Mouse (Mus musculus): ENCODE results near the gene Sh3rf3.
A peak's percentile ranks its signal among the peaks of the same experiment; 100 is the strongest.

The Sh3rf3 gene

DNA sequence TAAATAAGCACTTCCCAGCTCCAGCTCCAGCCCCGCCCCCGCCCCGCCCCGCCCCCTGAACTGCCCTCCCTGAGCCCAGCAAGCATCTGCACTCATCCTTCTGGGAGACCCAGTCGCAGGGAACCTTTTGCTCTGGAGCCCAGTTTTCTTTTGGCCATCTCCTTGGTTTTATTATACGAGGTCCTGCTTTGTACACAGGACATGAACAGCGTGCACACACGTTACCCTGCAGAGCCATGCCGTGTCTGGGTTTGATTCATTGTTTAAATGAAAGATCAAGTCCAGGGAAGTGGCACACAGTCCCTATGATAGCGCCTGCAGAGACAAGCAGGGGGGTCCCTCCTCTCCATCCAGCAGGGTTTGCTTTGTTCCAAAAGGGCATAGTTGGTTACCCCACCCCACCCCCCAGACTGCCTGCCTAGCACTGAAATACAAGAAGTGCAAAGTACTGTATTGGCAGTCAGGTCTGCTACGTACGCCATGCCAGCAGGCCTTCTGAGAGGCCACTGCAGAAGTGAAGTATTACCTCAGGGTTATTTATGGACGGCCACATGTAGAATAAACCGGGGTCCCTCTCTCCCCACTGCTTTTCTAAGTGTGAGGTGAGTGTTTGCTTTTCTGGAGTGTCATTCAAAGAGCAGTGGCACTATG lies 41.5 kb downstream of the Sh3rf3 start:
- DNase-seq (ENCODE audit: low spot score): peak; percentile 39

DNA sequence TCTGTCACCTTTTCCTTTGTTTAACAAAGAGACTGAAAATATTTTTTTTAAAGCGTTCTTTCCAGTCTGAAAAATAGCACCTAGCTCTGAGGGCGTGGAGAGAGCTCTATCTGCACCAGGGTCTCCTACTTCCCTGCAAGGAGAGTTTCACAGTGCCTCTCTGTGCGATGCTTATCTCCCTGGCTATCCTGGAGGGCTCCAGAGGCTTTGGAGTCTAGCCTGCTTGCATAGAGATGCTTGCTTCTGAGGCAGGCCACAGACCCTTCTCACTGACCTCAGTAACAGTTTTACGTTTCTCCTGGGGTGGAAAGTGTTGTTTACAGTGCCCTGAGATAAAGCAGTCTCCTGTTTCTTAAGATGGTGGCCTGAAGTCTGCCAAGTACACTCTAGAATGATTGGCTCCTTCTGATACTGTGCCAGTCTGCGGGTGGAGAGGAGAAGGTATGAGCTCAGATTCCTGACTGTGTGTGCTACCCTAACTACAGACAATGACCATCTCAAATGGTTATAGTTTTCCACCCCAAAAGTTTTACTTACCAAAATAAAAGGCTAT lies 42.1 kb downstream of the Sh3rf3 start:
- no peak for DNase-seq (ENCODE audit: low spot score)

- DNase-seq (ENCODE audit: low spot score): no peak
Measured at GRCm38 (mm10) chr10:58855814-58856213, 42.7 kb downstream of the Sh3rf3 start.

DNA sequence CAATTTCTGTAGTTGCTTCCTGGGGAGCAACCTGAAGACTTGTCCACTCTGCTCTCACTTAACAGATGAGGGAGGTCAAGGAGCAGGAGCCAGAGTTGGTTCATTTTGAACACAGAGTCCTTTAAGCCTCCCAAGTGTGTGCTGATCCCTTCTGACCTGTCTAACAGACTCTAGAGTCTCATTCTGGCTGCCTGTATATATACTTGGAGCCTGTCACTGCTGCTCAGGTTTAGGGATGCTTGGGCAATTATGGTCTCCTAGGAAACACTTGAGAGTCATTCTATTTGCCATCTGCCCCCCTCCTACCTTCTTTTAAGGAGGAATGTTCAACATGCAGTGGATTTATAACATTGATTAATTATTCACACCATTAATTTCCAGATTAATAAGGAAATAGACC lies 43.6 kb downstream of the Sh3rf3 start:
- DNase-seq (ENCODE audit: low spot score): peak; percentile 73

GRCm38 (mm10) chr10:58864735-58865134 lies 51.6 kb downstream of the Sh3rf3 start:
- DNase-seq (ENCODE audit: low spot score): no peak

DNA sequence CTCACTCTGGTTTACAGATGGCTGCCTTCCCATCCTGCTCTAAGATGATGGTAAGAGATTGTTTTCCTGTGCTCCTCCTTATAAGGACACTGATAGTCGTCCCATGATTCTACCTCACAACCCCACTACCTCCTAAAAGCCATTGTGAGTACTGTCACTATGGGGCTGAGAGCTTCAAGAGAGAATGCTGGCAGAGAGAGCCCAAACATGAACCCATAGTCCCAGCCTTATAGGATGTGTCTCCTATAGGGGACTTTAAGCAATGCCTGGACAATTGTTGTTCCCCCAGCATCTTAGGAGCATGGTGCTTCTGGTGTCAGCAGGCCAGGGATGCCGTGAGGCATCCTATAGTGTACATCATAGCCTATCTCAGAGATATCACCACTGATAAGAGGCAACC lies 54.4 kb downstream of the Sh3rf3 start:
- no peak for DNase-seq (ENCODE audit: low spot score)

GRCm38 (mm10) chr10:58869836-58870235 lies 56.7 kb downstream of the Sh3rf3 start:
- DNase-seq (ENCODE audit: low spot score): no peak

- no peak for DNase-seq (ENCODE audit: low spot score)
Measured at GRCm38 (mm10) chr10:58871149-58871820, 58.1 kb downstream of the Sh3rf3 start.

- no peak for DNase-seq (ENCODE audit: low spot score)
Measured at GRCm38 (mm10) chr10:58871821-58872577, 58.8 kb downstream of the Sh3rf3 start.

- DNase-seq (ENCODE audit: low spot score): no peak
Measured at GRCm38 (mm10) chr10:58877835-58878234, 64.7 kb downstream of the Sh3rf3 start.

DNA sequence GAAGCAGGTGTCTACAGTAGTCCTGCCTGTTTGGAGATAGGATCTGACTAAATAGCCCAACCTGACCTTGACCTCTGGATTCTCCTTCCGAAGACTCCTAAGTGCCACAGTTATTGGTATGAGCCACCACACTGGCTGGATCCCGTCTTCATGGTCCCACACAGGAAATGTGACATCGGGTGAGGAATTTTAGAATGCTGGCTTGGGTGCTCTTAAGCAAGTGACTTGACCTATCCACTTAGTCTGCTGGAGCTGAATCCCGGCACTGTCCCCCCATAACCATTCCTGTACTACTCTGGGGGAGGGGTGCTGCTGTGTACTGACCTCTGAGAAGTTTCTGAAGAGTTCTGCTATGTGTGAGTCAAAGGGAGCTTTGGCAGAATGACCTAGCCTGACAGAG lies 65.5 kb downstream of the Sh3rf3 start:
- DNase-seq (ENCODE audit: low spot score): no peak

GRCm38 (mm10) chr10:58882741-58883140 lies 69.6 kb downstream of the Sh3rf3 start:
- no peak for DNase-seq (ENCODE audit: low spot score)

GRCm38 (mm10) chr10:58885351-58885750 lies 72.2 kb downstream of the Sh3rf3 start:
- DNase-seq (ENCODE audit: low spot score): peak; percentile 84

- DNase-seq (ENCODE audit: low spot score): no peak
Measured at GRCm38 (mm10) chr10:58885816-58886215, 72.7 kb downstream of the Sh3rf3 start.

GRCm38 (mm10) chr10:58890671-58891439 lies 77.7 kb downstream of the Sh3rf3 start:
- peak; percentile 47 for DNase-seq (ENCODE audit: low spot score)

- DNase-seq (ENCODE audit: low spot score): no peak
Measured at GRCm38 (mm10) chr10:58895431-58895830, 82.3 kb downstream of the Sh3rf3 start.

DNA sequence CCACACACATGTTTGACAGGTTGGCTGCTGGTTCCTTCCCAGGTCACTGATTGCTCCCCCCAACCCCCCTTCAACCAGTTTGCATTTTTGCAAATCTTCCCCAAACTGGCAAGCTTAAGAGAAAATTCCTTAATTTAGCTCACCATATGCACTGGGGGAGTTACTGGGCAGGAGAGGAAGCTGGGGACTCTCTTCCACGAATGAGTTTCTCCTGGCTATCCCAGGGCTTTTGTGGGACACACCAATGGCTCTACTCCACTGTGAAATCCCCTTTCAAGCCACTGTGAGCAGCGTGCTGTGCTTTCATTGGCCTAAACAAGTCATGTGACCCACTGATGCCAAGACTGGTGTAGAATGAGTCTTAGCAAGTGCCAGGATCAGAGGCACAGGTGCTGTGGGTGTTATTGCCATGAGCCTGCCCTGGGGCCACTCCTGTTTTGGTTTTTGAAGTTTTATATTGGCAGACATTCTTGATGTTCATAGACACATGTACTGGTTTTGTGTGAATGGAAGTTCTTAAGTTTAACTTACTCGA lies 83.9 kb downstream of the Sh3rf3 start:
- DNase-seq (ENCODE audit: low spot score): no peak

DNA sequence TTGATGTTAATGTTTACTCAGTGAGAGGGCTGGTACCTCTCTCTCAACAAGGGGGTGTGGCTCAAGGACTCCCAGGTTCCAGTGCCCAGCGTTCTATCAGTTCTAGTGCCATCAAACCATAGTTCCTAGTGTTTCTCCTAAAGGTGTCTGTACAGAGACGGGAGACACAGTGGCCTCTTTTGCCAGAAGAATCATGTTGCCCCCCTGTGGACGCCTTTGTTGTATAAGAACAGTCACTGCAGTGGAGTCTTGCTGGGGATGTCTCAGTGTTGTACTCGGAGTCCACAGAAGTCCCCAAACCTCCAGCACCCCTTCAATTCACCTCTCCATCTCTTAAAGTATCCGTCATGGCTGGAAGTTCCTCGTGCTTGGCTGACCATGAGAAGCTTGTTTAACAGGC lies 92.1 kb downstream of the Sh3rf3 start:
- peak; percentile 67 for DNase-seq (ENCODE audit: low spot score)

- peak; percentile 76 for DNase-seq (ENCODE audit: low spot score)
Measured at GRCm38 (mm10) chr10:58907001-58907443, 93.9 kb downstream of the Sh3rf3 start.

- DNase-seq (ENCODE audit: low spot score): no peak
Measured at GRCm38 (mm10) chr10:58908451-58908850, 95.3 kb downstream of the Sh3rf3 start.
